Mouse (Mus musculus) midbrain, embryonic 12.5 days (tissue): ENCODE results near the gene Wdsub1. TPM values are rescaled to one million over a fixed set of nuclear protein-coding genes. Genes with fewer than 3 reads are reported as not detected.

ENCODE experiments used
- ATAC-seq: fragments of 200-750 bp; cut with Nextera tagmentation; 2 replicates; pipeline ENCODE4 v1.8.0; 2017; ENCODE audit warnings: low read depth, moderate TSS enrichment, moderate library complexity; ENCODE audit not compliant: low FRiP score
- H3K27ac ChIP-seq: fragments of 300-500 bp; sonication (generic); replicated peaks from 2 replicates; pipeline ENCODE4 v1.5.1; 2016; ENCODE audit warnings: mild to moderate bottlenecking
- H3K27me3 ChIP-seq: fragments of 300-500 bp; sonication (generic); 2 replicates; pipeline ENCODE4 v1.6.1; 2016; ENCODE audit warnings: mild to moderate bottlenecking
- H3K36me3 ChIP-seq: fragments of 300-500 bp; sonication (generic); 2 replicates; pipeline ENCODE4 v1.6.1; 2016
- H3K4me1 ChIP-seq: fragments of 300-500 bp; sonication (generic); 2 replicates; pipeline ENCODE4 v1.6.1; 2016
- H3K4me2 ChIP-seq: fragments of 300-500 bp; sonication (generic); replicated peaks from 2 replicates; pipeline ENCODE4 v1.6.1; 2016; ENCODE audit warnings: mild to moderate bottlenecking, moderate library complexity
- H3K4me3 ChIP-seq: fragments of 300-500 bp; sonication (generic); 2 replicates; pipeline ENCODE4 v1.5.1; 2016; ENCODE audit warnings: mild to moderate bottlenecking
- H3K9ac ChIP-seq: fragments of 300-500 bp; sonication (generic); replicated peaks from 2 replicates; pipeline ENCODE4 v1.6.1; 2016; ENCODE audit warnings: mild to moderate bottlenecking, moderate library complexity
- H3K9me3 ChIP-seq: fragments of 300-500 bp; sonication (generic); 2 replicates; pipeline ENCODE4 v1.6.1; 2016; ENCODE audit warnings: mild to moderate bottlenecking
- WGBS: fragments of 180-500 bp; shearing (Covaris S2); methylation state at CpG from one replicate; pipeline ENCODE4 v1.1.7; 2016; 5-methylcytosine and 5-hydroxymethylcytosine counted together
- polyA plus RNA-seq: library from polyadenylated mRNA; unstranded; fragments of >200 nt; fragmentation: Nextera tagmentation; extraction: Ambion mirVana; gene quantifications from 2 replicates; pipeline ENCODE4 v1.2.1, GENCODE M21; 2016

Wdsub1 gene
- polyA plus RNA-seq, 1 experiment from 2014 or later = 17.6 TPM

DNA sequence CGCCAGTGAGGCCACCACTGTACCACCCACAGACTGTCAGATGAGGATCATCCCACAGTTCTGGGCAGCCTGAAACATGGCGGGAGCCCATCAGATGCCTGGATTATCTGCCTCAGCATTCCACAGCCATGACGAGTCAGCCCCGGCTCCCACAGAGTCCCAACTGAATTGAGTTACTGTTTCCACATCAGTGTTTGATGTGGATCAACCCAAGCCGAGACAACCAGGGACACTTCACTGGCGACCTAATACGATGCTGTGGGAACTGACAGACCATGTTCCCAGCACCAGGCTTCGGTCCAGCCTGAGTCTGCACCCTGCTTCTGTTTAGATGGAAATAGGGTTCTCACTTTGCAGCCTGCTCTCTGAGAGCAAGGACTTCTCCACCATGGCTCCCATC, 58.1 kb downstream of the Wdsub1 start:
- ATAC-seq = no peak
- no peak overlapping the region for H3K9ac ChIP-seq
- no peaks in the 10 kb centered on the region for H3K27me3 ChIP-seq
- WGBS = 75% methylated on average over 8 of the region's 8 CpGs
- no peak overlapping the region for H3K27ac ChIP-seq
- no peak overlapping the region for H3K4me2 ChIP-seq
- H3K36me3 ChIP-seq = no peaks in the 10 kb centered on the region
- H3K9me3 ChIP-seq = no peaks in the 10 kb centered on the region
- H3K4me1 ChIP-seq = peaks cover 15% of the 10 kb centered on the region
- H3K4me3 ChIP-seq = no peak overlapping the region

DNA sequence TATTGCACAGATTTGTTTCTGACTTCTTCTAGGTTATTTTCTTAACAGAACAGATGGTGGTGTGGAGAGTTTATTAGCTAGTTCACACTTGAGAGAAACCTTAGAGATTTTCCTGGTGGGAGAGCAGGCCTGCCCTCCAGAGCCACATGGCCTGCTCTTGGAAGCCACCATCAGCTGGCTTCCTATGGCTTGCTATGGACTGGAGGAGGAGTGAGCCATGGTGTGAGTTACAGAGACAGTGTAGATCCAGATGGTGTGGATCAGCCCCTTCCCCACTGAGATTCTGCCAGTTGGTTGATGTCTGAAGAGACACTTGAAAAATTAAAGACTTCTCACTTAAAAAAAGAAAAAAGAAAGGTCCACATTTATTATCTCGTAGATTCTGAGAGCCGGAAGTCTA, 61.3 kb downstream of the Wdsub1 start:
- 100% methylated on average over 2 of the region's 2 CpGs for WGBS
- no peak for ATAC-seq
- Histone ChIP-seq H3K27ac (no peak overlapping the region), H3K9ac (no peak overlapping the region), H3K4me1 (0 out of 2 replicates have a peak, but pooled peaks cover 2% of the 10 kb centered on the region), H3K27me3 (no peaks in the 10 kb centered on the region), H3K36me3 (no peaks in the 10 kb centered on the region), H3K4me2 (no peak overlapping the region), H3K4me3 (no peak overlapping the region), H3K9me3 (no peaks in the 10 kb centered on the region)

- Histone ChIP-seq H3K4me1 (0 out of 2 replicates have a peak, but pooled peaks cover 2% of the 10 kb centered on the region), H3K4me3 (no peak overlapping the region), H3K9ac (no peak overlapping the region), H3K27me3 (no peaks in the 10 kb centered on the region), H3K9me3 (no peaks in the 10 kb centered on the region), H3K27ac (no peak overlapping the region), H3K4me2 (no peak overlapping the region), H3K36me3 (no peaks in the 10 kb centered on the region)
- ATAC-seq = no peak
- WGBS = 86% methylated on average over 15 of the region's 15 CpGs
These were observed 62.3 kb downstream of the Wdsub1 start for GRCm38 (mm10) chr2:59820088-59820487.

DNA sequence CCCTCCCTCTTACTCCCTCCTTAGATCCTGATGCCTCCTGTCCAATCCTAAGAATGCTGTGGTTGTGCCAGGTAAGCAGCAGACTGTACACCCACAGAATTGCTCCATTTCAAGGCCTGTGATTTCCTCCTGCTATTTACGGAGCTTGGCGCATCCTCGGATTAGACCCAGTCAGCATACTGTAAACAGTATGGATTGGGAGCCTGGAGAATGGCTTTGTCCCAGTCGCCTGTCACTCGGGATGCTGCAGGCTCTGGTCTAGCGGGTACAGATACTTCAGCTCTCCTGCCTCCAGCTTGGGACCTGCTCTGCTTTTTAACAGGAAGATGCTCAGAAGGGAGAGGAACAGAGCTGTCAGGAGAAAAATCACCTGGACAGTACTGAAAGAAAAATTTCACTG, 63.0 kb downstream of the Wdsub1 start:
- WGBS = 84% methylated on average over 6 of the region's 6 CpGs
- Histone ChIP-seq H3K4me3 (no peak overlapping the region), H3K9me3 (no peaks in the 10 kb centered on the region), H3K4me1 (0 out of 2 replicates have a peak, but pooled peaks cover 2% of the 10 kb centered on the region), H3K4me2 (no peak overlapping the region), H3K27ac (no peak overlapping the region; the same call in 1 of the 2 replicates), H3K36me3 (no peaks in the 10 kb centered on the region), H3K27me3 (no peaks in the 10 kb centered on the region), H3K9ac (no peak overlapping the region)
- ATAC-seq = no peak; the same call in 1 of the 2 replicates

DNA sequence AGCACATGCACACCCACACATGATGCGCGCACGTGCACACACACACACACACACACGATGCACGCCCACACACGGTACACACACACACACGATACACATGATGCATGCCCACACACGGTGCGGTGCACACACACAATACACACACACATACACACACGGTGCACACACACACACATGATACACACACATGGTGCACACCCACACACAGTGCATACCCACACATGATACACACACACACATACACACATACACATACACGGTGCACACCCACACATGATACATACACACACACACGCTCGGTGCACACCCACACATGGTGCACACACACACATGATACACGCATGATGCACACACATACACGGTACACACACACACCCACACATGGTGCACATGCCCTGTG, 63.7 kb downstream of the Wdsub1 start:
- no peak for ATAC-seq
- H3K9ac ChIP-seq = no peak overlapping the region
- H3K9me3 ChIP-seq = no peaks in the 10 kb centered on the region
- no peak overlapping the region for H3K4me3 ChIP-seq
- WGBS = 96% methylated on average over 15 of the region's 15 CpGs
- no peak overlapping the region for H3K4me2 ChIP-seq
- H3K36me3 ChIP-seq = no peaks in the 10 kb centered on the region
- H3K27me3 ChIP-seq = no peaks in the 10 kb centered on the region
- H3K4me1 ChIP-seq = no peaks in the 10 kb centered on the region
- no peak overlapping the region for H3K27ac ChIP-seq

- 94% methylated on average over 8 of the region's 8 CpGs for WGBS
- no peaks in the 10 kb centered on the region for H3K9me3 ChIP-seq
- no peaks in the 10 kb centered on the region for H3K27me3 ChIP-seq
- H3K27ac ChIP-seq = no peak overlapping the region
- H3K36me3 ChIP-seq = no peaks in the 10 kb centered on the region
- H3K4me1 ChIP-seq = no peaks in the 10 kb centered on the region
- H3K4me3 ChIP-seq = no peak overlapping the region
- H3K9ac ChIP-seq = no peak overlapping the region
- no peak overlapping the region for H3K4me2 ChIP-seq
- no peak for ATAC-seq
These were observed 67.4 kb downstream of the Wdsub1 start for GRCm38 (mm10) chr2:59814997-59815396.

DNA sequence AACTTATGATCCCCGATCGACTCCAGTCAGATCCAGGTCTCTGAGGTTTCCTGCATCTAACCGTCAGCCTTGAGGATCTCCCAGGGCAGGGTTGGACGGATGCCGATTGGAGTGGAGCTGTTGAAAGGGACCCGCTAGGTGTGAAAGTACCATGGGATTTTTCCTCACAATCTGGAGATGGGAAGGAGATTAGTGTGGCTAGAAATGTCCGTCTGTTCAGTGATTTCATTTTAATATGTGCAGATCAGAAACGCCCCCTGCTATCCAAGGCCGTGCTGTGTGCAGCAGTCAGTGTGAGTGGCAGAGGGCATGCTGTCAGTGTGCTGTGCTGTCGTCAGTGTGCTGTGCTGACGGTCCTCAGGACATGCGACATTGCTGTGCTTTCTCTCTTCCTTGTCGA, 68.9 kb downstream of the Wdsub1 start:
- Histone ChIP-seq H3K4me3 (no peak overlapping the region), H3K9me3 (no peaks in the 10 kb centered on the region), H3K9ac (no peak overlapping the region), H3K27me3 (no peaks in the 10 kb centered on the region), H3K27ac (no peak overlapping the region), H3K4me2 (no peak overlapping the region), H3K4me1 (0 out of 2 replicates have a peak, but pooled peaks cover 3% of the 10 kb centered on the region), H3K36me3 (no peaks in the 10 kb centered on the region)
- WGBS = 79% methylated on average over 13 of the region's 13 CpGs
- ATAC-seq = no peak

DNA sequence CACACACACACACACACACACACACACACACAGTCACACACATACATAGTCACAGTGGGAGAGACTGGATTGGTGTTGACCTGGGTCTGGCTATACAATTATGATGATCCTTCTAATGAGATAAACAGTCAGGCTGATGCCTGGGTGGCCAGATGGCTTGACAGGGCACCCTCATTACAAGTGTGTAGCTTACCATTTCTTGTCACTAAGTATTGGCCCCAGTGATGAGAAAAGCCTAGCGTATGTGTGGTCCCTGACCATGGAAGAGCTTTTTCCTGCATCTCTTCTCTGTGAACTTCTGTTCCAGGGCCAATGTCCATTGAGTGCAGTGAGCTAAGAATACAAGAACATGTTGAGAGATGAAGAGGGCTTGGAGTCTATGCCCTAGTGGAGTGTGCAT, 69.8 kb downstream of the Wdsub1 start:
- H3K36me3 ChIP-seq = no peaks in the 10 kb centered on the region
- H3K9me3 ChIP-seq = no peaks in the 10 kb centered on the region
- 84% methylated on average over 1 of the region's 1 CpGs for WGBS
- peaks cover 3% of the 10 kb centered on the region; the same call in 1 of the 2 replicates for H3K27me3 ChIP-seq
- no peak for ATAC-seq
- H3K4me1 ChIP-seq = 0 out of 2 replicates have a peak, but pooled peaks cover 3% of the 10 kb centered on the region
- no peak overlapping the region for H3K9ac ChIP-seq
- no peak overlapping the region for H3K27ac ChIP-seq
- no peak overlapping the region for H3K4me2 ChIP-seq
- no peak overlapping the region for H3K4me3 ChIP-seq

- no peak overlapping the region for H3K27ac ChIP-seq
- H3K9me3 ChIP-seq = no peaks in the 10 kb centered on the region
- no peak overlapping the region for H3K4me2 ChIP-seq
- H3K36me3 ChIP-seq = no peaks in the 10 kb centered on the region
- 85% methylated on average over 1 of the region's 1 CpGs for WGBS
- no peak overlapping the region for H3K4me3 ChIP-seq
- ATAC-seq = no peak
- no peak overlapping the region for H3K9ac ChIP-seq
- 0 out of 2 replicates have a peak, but pooled peaks cover 3% of the 10 kb centered on the region for H3K4me1 ChIP-seq
- H3K27me3 ChIP-seq = peaks cover 13% of the 10 kb centered on the region; the same call in 1 of the 2 replicates
These were observed 71.1 kb downstream of the Wdsub1 start for GRCm38 (mm10) chr2:59811247-59811646.

DNA sequence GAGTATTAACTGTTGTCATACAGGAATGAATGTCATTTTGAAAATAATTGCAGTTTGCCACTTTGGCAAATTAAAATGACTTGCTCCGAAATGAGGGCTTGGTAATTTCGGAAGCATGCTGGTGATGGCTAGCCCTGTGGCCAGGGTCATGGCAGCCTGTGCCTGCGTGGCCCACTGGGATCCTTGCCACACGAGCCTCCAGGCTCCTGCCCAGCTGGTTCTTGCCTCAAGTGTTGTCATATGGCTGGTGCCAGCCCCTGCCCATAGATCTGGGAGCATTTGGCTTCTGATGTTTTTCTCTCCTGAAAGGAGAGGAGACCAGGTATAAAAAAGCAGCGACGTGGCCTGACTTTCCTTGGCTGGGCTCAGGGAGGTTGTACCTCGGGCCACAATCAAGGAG, 72.4 kb downstream of the Wdsub1 start:
- Histone ChIP-seq H3K4me3 (no peak overlapping the region), H3K36me3 (no peaks in the 10 kb centered on the region), H3K27me3 (peaks cover 13% of the 10 kb centered on the region; the same call in 1 of the 2 replicates), H3K4me1 (0 out of 2 replicates have a peak, but pooled peaks cover 10% of the 10 kb centered on the region), H3K9ac (no peak overlapping the region), H3K9me3 (no peaks in the 10 kb centered on the region), H3K4me2 (no peak overlapping the region), H3K27ac (no peak overlapping the region)
- no peak for ATAC-seq
- 82% methylated on average over 7 of the region's 7 CpGs for WGBS

DNA sequence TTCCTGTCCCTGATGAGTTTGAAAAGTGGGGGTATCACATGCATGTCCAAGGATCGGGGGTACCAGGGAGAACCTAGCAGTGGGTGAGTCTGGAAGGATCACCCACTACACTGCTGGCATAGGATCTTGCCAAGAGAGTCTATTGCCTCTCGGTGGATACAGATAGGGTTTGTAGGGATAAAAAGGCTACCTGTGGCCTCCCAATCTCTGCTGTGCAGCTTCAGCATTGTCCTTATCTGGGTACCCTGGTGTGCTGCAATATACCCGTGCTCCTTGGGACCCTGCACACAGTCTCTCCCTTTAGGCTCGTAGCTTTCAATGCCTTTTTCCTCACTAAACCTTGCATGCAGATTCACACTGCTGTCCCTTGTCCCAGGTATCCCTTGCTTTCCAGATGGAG, 73.8 kb downstream of the Wdsub1 start:
- 89% methylated on average over 4 of the region's 4 CpGs for WGBS
- no peak for ATAC-seq
- no peak overlapping the region for H3K27ac ChIP-seq

GRCm38 (mm10) chr2:59806038-59806437, 76.4 kb downstream of the Wdsub1 start:
- Histone ChIP-seq H3K4me2 (no peak overlapping the region), H3K4me1 (0 out of 2 replicates have a peak, but pooled peaks cover 10% of the 10 kb centered on the region), H3K4me3 (no peak overlapping the region), H3K27me3 (peaks cover 16% of the 10 kb centered on the region; the same call in 1 of the 2 replicates), H3K9ac (no peak overlapping the region), H3K36me3 (no peaks in the 10 kb centered on the region), H3K9me3 (no peaks in the 10 kb centered on the region), H3K27ac (no peak overlapping the region)
- 19% methylated on average over 6 of the region's 6 CpGs for WGBS
- ATAC-seq = no peak

More for the DNA sequence above, 73.8 kb downstream of the Wdsub1 start:
- no peak overlapping the region for H3K4me2 ChIP-seq
- H3K9me3 ChIP-seq = no peaks in the 10 kb centered on the region
- 0 out of 2 replicates have a peak, but pooled peaks cover 10% of the 10 kb centered on the region for H3K4me1 ChIP-seq
- no peaks in the 10 kb centered on the region for H3K36me3 ChIP-seq
- no peak overlapping the region for H3K4me3 ChIP-seq
- H3K27me3 ChIP-seq = peaks cover 13% of the 10 kb centered on the region; the same call in 1 of the 2 replicates
- H3K9ac ChIP-seq = no peak overlapping the region

DNA sequence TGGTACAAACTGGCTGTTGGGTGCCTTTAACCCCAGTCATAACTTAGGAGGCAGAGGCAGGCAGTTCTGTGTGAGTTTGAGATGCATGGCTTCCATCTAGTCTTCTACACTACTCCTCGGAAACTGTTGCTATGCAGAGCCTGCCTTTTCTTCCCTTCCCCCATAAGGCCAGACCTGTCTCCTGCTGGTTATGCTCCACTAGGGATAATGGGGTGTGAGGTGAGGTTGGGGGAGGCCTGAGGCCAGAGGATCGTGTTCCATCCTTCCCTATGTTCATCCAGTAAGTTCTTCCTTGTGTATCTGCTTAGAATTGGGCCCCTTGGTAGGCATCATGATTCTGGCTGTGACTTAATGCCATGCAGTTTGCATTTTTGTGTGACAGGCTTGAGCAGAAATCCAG, 76.8 kb downstream of the Wdsub1 start:
- 36% methylated on average over 2 of the region's 2 CpGs for WGBS
- Histone ChIP-seq H3K9me3 (no peaks in the 10 kb centered on the region), H3K27me3 (peaks cover 20% of the 10 kb centered on the region), H3K9ac (no peak overlapping the region), H3K4me1 (0 out of 2 replicates have a peak, but pooled peaks cover 10% of the 10 kb centered on the region), H3K4me2 (no peak overlapping the region), H3K4me3 (no peak overlapping the region), H3K27ac (no peak overlapping the region), H3K36me3 (no peaks in the 10 kb centered on the region)
- ATAC-seq = no peak
